Mouse (Mus musculus) stomach, embryonic 15.5 days (tissue): ENCODE results near the gene Gm20388. TPM values are rescaled to one million over a fixed set of nuclear protein-coding genes. Genes with fewer than 3 reads are reported as not detected.

Experiments
- ATAC-seq: fragments of 200-750 bp; cut with Nextera tagmentation; 2 replicates; pipeline ENCODE4 v1.8.0; 2017; ENCODE audit warnings: low read depth, moderate number of reproducible peaks, moderate TSS enrichment; ENCODE audit not compliant: insufficient read depth, low FRiP score
- H3K27ac ChIP-seq: fragments of 300-500 bp; sonication (generic); 2 replicates; pipeline ENCODE4 v1.5.1; 2015; ENCODE audit warnings: mild to moderate bottlenecking, inconsistent platforms
- H3K27me3 ChIP-seq: fragments of 300-500 bp; sonication (generic); replicated peaks from 2 replicates; pipeline ENCODE4 v1.6.1; 2015; ENCODE audit warnings: inconsistent platforms
- H3K36me3 ChIP-seq: fragments of 300-500 bp; sonication (generic); 2 replicates; pipeline ENCODE4 v1.6.1; 2015; ENCODE audit warnings: inconsistent platforms
- H3K4me1 ChIP-seq: fragments of 300-500 bp; sonication (generic); 2 replicates; pipeline ENCODE4 v1.6.1; 2015; ENCODE audit warnings: inconsistent platforms
- H3K4me2 ChIP-seq: fragments of 300-500 bp; sonication (generic); 2 replicates; pipeline ENCODE4 v1.6.1; 2015; ENCODE audit warnings: mild to moderate bottlenecking, inconsistent platforms
- H3K4me3 ChIP-seq: fragments of 300-500 bp; sonication (generic); replicated peaks from 2 replicates; pipeline ENCODE4 v1.5.1; 2015; ENCODE audit warnings: inconsistent platforms
- H3K9ac ChIP-seq: fragments of 300-500 bp; sonication (generic); 2 replicates; pipeline ENCODE4 v1.6.1; 2015; ENCODE audit warnings: inconsistent platforms
- H3K9me3 ChIP-seq: fragments of 300-500 bp; sonication (generic); 2 replicates; pipeline ENCODE4 v1.6.1; 2016; ENCODE audit warnings: inconsistent platforms
- WGBS: fragments of 180-500 bp; shearing (Covaris S2); methylation state at CpG from one replicate; pipeline ENCODE4 v1.1.7; 2015; 5-methylcytosine and 5-hydroxymethylcytosine counted together
- polyA plus RNA-seq: library from polyadenylated mRNA; unstranded; fragments of >200 nt; fragmentation: Nextera tagmentation; extraction: Ambion mirVana; gene quantifications from 2 replicates; pipeline ENCODE4 v1.2.1, GENCODE M21; 2015

Gene Gm20388
- polyA plus RNA-seq, 1 experiment from 2014 or later: not detected

GRCm38 (mm10) chr8:120902346-120902745 lies 991.7 kb downstream of the Gm20388 start:
- Histone ChIP-seq H3K4me3 (no peak overlapping the region), H3K9me3 (no peaks in the 10 kb centered on the region), H3K4me2 (no peak overlapping the region), H3K27me3 (no peaks in the 10 kb centered on the region), H3K4me1 (peaks cover 13% of the 10 kb centered on the region), H3K27ac (peak overlapping the region; percentile 68), H3K36me3 (no peaks in the 10 kb centered on the region), H3K9ac (no peak overlapping the region)
- WGBS: 15% methylated on average over 11 of the region's 11 CpGs
- no peak for ATAC-seq

GRCm38 (mm10) chr8:120907671-120908070 lies 997.0 kb downstream of the Gm20388 start:
- no peak for ATAC-seq
- Histone ChIP-seq H3K4me2 (no peak overlapping the region), H3K27me3 (no peaks in the 10 kb centered on the region), H3K36me3 (no peaks in the 10 kb centered on the region), H3K9ac (no peak overlapping the region), H3K4me3 (no peak overlapping the region), H3K9me3 (no peaks in the 10 kb centered on the region), H3K4me1 (peaks cover 6% of the 10 kb centered on the region; the same call in 1 of the 2 replicates), H3K27ac (no peak overlapping the region)
- 49% methylated on average over 6 of the region's 6 CpGs for WGBS

GRCm38 (mm10) chr8:120910936-120911335 lies 1000.3 kb downstream of the Gm20388 start:
- no peak for ATAC-seq
- no peaks in the 10 kb centered on the region for H3K27me3 ChIP-seq
- 51% methylated on average over 2 of the region's 2 CpGs for WGBS
- no peak overlapping the region for H3K4me2 ChIP-seq
- H3K9me3 ChIP-seq: no peaks in the 10 kb centered on the region
- no peak overlapping the region for H3K27ac ChIP-seq
- H3K9ac ChIP-seq: no peak overlapping the region
- 0 out of 2 replicates have a peak, but pooled peaks cover 4% of the 10 kb centered on the region for H3K4me1 ChIP-seq
- H3K4me3 ChIP-seq: no peak overlapping the region
- no peaks in the 10 kb centered on the region for H3K36me3 ChIP-seq

- no peaks in the 10 kb centered on the region for H3K9me3 ChIP-seq
- no peak overlapping the region for H3K4me3 ChIP-seq
- no peak for ATAC-seq
- no peak overlapping the region for H3K27ac ChIP-seq
- H3K9ac ChIP-seq: no peak overlapping the region
- WGBS: 28% methylated on average over 6 of the region's 6 CpGs
- 0 out of 2 replicates have a peak, but pooled peaks cover 4% of the 10 kb centered on the region for H3K4me1 ChIP-seq
- H3K4me2 ChIP-seq: no peak overlapping the region
- no peaks in the 10 kb centered on the region for H3K36me3 ChIP-seq
- no peaks in the 10 kb centered on the region for H3K27me3 ChIP-seq
Measured at GRCm38 (mm10) chr8:120912463-120912862, 1001.8 kb downstream of the Gm20388 start.

GRCm38 (mm10) chr8:120916831-120917435 lies 1006.3 kb downstream of the Gm20388 start:
- no peak overlapping the region for H3K27ac ChIP-seq
- WGBS: 62% methylated on average over 14 of the region's 14 CpGs
- no peaks in the 10 kb centered on the region for H3K9me3 ChIP-seq
- no peak overlapping the region for H3K9ac ChIP-seq
- H3K4me1 ChIP-seq: 0 out of 2 replicates have a peak, but pooled peaks cover 4% of the 10 kb centered on the region
- no peaks in the 10 kb centered on the region for H3K36me3 ChIP-seq
- H3K4me3 ChIP-seq: no peak overlapping the region
- no peak for ATAC-seq
- H3K4me2 ChIP-seq: no peak overlapping the region
- H3K27me3 ChIP-seq: no peaks in the 10 kb centered on the region

GRCm38 (mm10) chr8:120920527-120920926 lies 1009.9 kb downstream of the Gm20388 start:
- ATAC-seq: no peak
- H3K4me3 ChIP-seq: no peak overlapping the region
- H3K27ac ChIP-seq: no peak overlapping the region
- no peaks in the 10 kb centered on the region for H3K36me3 ChIP-seq
- no peak overlapping the region for H3K4me2 ChIP-seq
- H3K9ac ChIP-seq: no peak overlapping the region
- H3K4me1 ChIP-seq: no peaks in the 10 kb centered on the region
- 79% methylated on average over 4 of the region's 4 CpGs for WGBS
- no peaks in the 10 kb centered on the region for H3K27me3 ChIP-seq
- H3K9me3 ChIP-seq: no peaks in the 10 kb centered on the region

- ATAC-seq: no peak
- 80% methylated on average over 9 of the region's 9 CpGs for WGBS
Measured at GRCm38 (mm10) chr8:120926201-120926600, 1015.6 kb downstream of the Gm20388 start.

GRCm38 (mm10) chr8:120928082-120928481 lies 1017.4 kb downstream of the Gm20388 start:
- Histone ChIP-seq H3K4me1 (no peaks in the 10 kb centered on the region), H3K4me3 (no peak overlapping the region), H3K27me3 (no peaks in the 10 kb centered on the region), H3K27ac (no peak overlapping the region), H3K9ac (no peak overlapping the region), H3K36me3 (no peaks in the 10 kb centered on the region), H3K4me2 (no peak overlapping the region), H3K9me3 (no peaks in the 10 kb centered on the region)
- WGBS: 84% methylated on average over 6 of the region's 6 CpGs
- ATAC-seq: no peak

More at GRCm38 (mm10) chr8:120926201-120926600, 1015.6 kb downstream of the Gm20388 start:
- Histone ChIP-seq H3K4me3 (no peak overlapping the region), H3K27ac (no peak overlapping the region), H3K9me3 (no peaks in the 10 kb centered on the region), H3K36me3 (no peaks in the 10 kb centered on the region), H3K4me2 (no peak overlapping the region), H3K9ac (no peak overlapping the region), H3K27me3 (no peaks in the 10 kb centered on the region), H3K4me1 (no peaks in the 10 kb centered on the region)

- H3K9me3 ChIP-seq: no peaks in the 10 kb centered on the region
- no peak overlapping the region for H3K4me2 ChIP-seq
- ATAC-seq: no peak
- H3K36me3 ChIP-seq: no peaks in the 10 kb centered on the region
- H3K9ac ChIP-seq: no peak overlapping the region
- H3K27me3 ChIP-seq: peaks cover 4% of the 10 kb centered on the region; the same call in 1 of the 2 replicates
- H3K27ac ChIP-seq: no peak overlapping the region
- 85% methylated on average over 9 of the region's 9 CpGs for WGBS
- no peak overlapping the region for H3K4me3 ChIP-seq
- peaks cover 13% of the 10 kb centered on the region for H3K4me1 ChIP-seq
Measured at GRCm38 (mm10) chr8:120934596-120934995, 1024.0 kb downstream of the Gm20388 start.

GRCm38 (mm10) chr8:120936685-120937084 lies 1026.0 kb downstream of the Gm20388 start:
- peaks cover 22% of the 10 kb centered on the region for H3K4me1 ChIP-seq
- ATAC-seq: no peak
- H3K4me2 ChIP-seq: no peak overlapping the region
- H3K27me3 ChIP-seq: peaks cover 4% of the 10 kb centered on the region; the same call in 1 of the 2 replicates
- WGBS: 33% methylated on average over 10 of the region's 10 CpGs
- H3K9me3 ChIP-seq: no peaks in the 10 kb centered on the region
- peak overlapping the region; percentile 44; the same call in 1 of the 2 replicates for H3K27ac ChIP-seq
- no peaks in the 10 kb centered on the region for H3K36me3 ChIP-seq
- no peak overlapping the region for H3K4me3 ChIP-seq
- no peak overlapping the region for H3K9ac ChIP-seq

GRCm38 (mm10) chr8:120937474-120937873 lies 1026.8 kb downstream of the Gm20388 start:
- WGBS: 28% methylated on average over 7 of the region's 9 CpGs
- H3K9me3 ChIP-seq: no peaks in the 10 kb centered on the region
- H3K27ac ChIP-seq: peak overlapping the region; percentile 48; the same call in 1 of the 2 replicates
- no peak overlapping the region for H3K4me2 ChIP-seq
- no peak overlapping the region for H3K4me3 ChIP-seq
- no peak overlapping the region for H3K9ac ChIP-seq
- peaks cover 4% of the 10 kb centered on the region; the same call in 1 of the 2 replicates for H3K27me3 ChIP-seq
- H3K36me3 ChIP-seq: no peaks in the 10 kb centered on the region
- peaks cover 22% of the 10 kb centered on the region for H3K4me1 ChIP-seq
- ATAC-seq: peak; percentile 50; the same call in 1 of the 2 replicates

GRCm38 (mm10) chr8:120940287-120940686 lies 1029.6 kb downstream of the Gm20388 start:
- Histone ChIP-seq H3K4me1 (peaks cover 22% of the 10 kb centered on the region), H3K4me2 (no peak overlapping the region), H3K27me3 (peaks cover 4% of the 10 kb centered on the region; the same call in 1 of the 2 replicates), H3K4me3 (no peak overlapping the region), H3K9ac (peak overlapping the region; percentile 6; the same call in 1 of the 2 replicates), H3K9me3 (no peaks in the 10 kb centered on the region), H3K27ac (no peak overlapping the region), H3K36me3 (no peaks in the 10 kb centered on the region)
- WGBS: 37% methylated on average over 12 of the region's 12 CpGs
- ATAC-seq: no peak
